Mouse (Mus musculus) CD8-positive naive resting alpha-beta T cell, adult 2 months (primary cell): ENCODE results near the gene Sf3a3.

ENCODE experiments used
- DNase-seq, 2 experiments: peaks; one replicate each; pipeline ENCODE4 v3.0.0; 2022; ENCODE audit warnings: low read depth in 2 of 2, low spot score in 2 of 2

Gene Sf3a3

GRCm38 (mm10) chr4:124773995-124774394, 59.4 kb downstream of the Sf3a3 start:
- DNase-seq = no peak

- no peak for DNase-seq
These were observed 59.9 kb downstream of the Sf3a3 start for GRCm38 (mm10) chr4:124774429-124774828.

- DNase-seq = no peak
These were observed 66.8 kb downstream of the Sf3a3 start for GRCm38 (mm10) chr4:124781361-124781760.
